Mouse (Mus musculus) brain, embryonic 14.5 days (tissue): ENCODE measurements around the gene Arhgef7.

Source experiments
- CTCF ChIP-seq: fragments of 200-500 bp; IDR thresholded peaks from 2 replicates; pipeline ENCODE4 v1.5.1; 2012; ENCODE audit warnings: inconsistent platforms, mild to moderate bottlenecking, moderate library complexity, borderline replicate concordance; ENCODE audit not compliant: insufficient read depth, insufficient read length; ENCODE audit errors: extremely low read depth
- POLR2A ChIP-seq: fragments of 200-500 bp; IDR thresholded peaks from 2 replicates; pipeline ENCODE4 v1.6.1; 2012; ENCODE audit warnings: mild to moderate bottlenecking, inconsistent platforms, borderline replicate concordance; ENCODE audit not compliant: poor library complexity, insufficient read depth, insufficient read length, severe bottlenecking; ENCODE audit errors: extremely low read depth

- TF ChIP-seq CTCF (no peak), POLR2A (no peak)
Measured at GRCm38 (mm10) chr8:11739082-11739481, 11.6 kb downstream of the Arhgef7 start.
